Mouse (Mus musculus) cerebral cortex, adult 2 months (tissue): ENCODE data around the gene Vmn1r210.

Experiments
- WGBS: fragments of 180-500 bp; shearing (Covaris S2); methylation state at CpG from one replicate; pipeline ENCODE4 v1.1.7; 2018; 5-methylcytosine and 5-hydroxymethylcytosine counted together

Vmn1r210 gene

GRCm38 (mm10) chr13:22831248-22831647 is at the start of gene Vmn1r210:
Vmn1r210 (minus strand) TSS chr13:22831348.
- 73% methylated on average over 4 of the region's 4 CpGs for WGBS

- 93% methylated on average over 1 of the region's 1 CpGs for WGBS
Measured at GRCm38 (mm10) chr13:22879257-22879656, 48.1 kb upstream of the Vmn1r210 start.

GRCm38 (mm10) chr13:22857461-22857860 is 26.3 kb upstream of the Vmn1r210 start, which contains the start of gene Vmn1r211:
Vmn1r211 (minus strand) TSS chr13:22857561.
- WGBS: 67% methylated on average over 1 of the region's 1 CpGs

GRCm38 (mm10) chr13:22854760-22855159 is 23.6 kb upstream of the Vmn1r210 start:
- WGBS: 66% methylated on average over 4 of the region's 4 CpGs

GRCm38 (mm10) chr13:22846798-22847197 is 15.7 kb upstream of the Vmn1r210 start:
- 50% methylated on average over 1 of the region's 1 CpGs for WGBS

GRCm38 (mm10) chr13:22844304-22844703 is 13.2 kb upstream of the Vmn1r210 start:
- WGBS: 72% methylated on average over 3 of the region's 3 CpGs

GRCm38 (mm10) chr13:22829395-22829794 is 1.8 kb downstream of the Vmn1r210 start:
- WGBS: 48% methylated on average over 7 of the region's 7 CpGs

GRCm38 (mm10) chr13:22821601-22822000 is 9.5 kb downstream of the Vmn1r210 start:
- WGBS: 94% methylated on average over 1 of the region's 1 CpGs

GRCm38 (mm10) chr13:22809582-22809981 is 21.6 kb downstream of the Vmn1r210 start, which contains the start of gene Vmn1r209:
Vmn1r209 (minus strand) TSS chr13:22809682.

GRCm38 (mm10) chr13:22788096-22788495 is 43.1 kb downstream of the Vmn1r210 start:
- WGBS: 85% methylated on average over 3 of the region's 3 CpGs

GRCm38 (mm10) chr13:22777300-22777699 is 53.8 kb downstream of the Vmn1r210 start, which contains the start of gene Vmn1r208:
Vmn1r208 (minus strand) TSS chr13:22777400.
- no CpG with 5 or more reads among the region's 7 CpGs for WGBS
